Mouse (Mus musculus) gastrocnemius, adult 18-20 months (tissue): ENCODE measurements around the gene Wdr82. TPM values are rescaled to one million over a fixed set of nuclear protein-coding genes. Genes with fewer than 3 reads are reported as not detected.

Experiments used
- DNase-seq: peaks from one replicate; pipeline ENCODE4 v3.0.0; 2021; ENCODE audit warnings: low spot score
- long read RNA-seq, 2 experiments: library from polyadenylated mRNA; stranded (forward); transcript quantifications; one replicate each; pipeline ENCODE4 v2.0.0; 2021
- total RNA-seq, 2 experiments: library from RNA; stranded (reverse); gene quantifications; 2 replicates each; pipeline ENCODE4 v1.2.3; 2021

The Wdr82 gene
- total RNA-seq: 10 to 100 TPM; 18.9 to 23.9 TPM
- long read RNA-seq, experiment 1, partial matches to known transcripts: 0 of 8 reads
- long read RNA-seq, experiment 1, other reads (novel, unspliced or antisense): 4 of 8 reads
- long read RNA-seq, experiment 2, partial matches to known transcripts: 0 of 4 reads
- long read RNA-seq, experiment 2, other reads (novel, unspliced or antisense): 4 of 4 reads

GRCm38 (mm10) chr9:106170556-106171345 lies at the start of gene Wdr82:
Gene Wdr82, plus strand, starts transcription at chr9:106170928.
- peak; percentile 89 for DNase-seq

DNA sequence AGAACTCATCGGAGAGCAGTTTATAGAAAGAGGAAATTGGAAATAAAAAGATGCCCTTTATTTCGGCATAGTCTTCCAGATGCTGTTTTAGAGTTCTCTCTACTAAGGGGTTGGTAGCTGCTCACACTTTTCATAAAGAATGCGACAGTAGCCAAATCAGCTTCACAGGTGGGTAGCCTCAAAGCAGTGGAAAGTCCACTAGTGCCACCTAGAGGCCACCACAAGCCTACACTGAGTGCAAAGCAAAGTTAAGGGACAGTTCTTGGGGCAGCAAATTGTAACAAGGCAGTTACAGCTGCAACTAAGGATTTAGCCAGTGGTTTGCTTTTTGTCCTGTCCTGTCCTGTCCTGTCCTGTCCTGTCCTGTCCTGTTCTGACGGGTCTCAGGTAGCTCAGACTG lies 47.1 kb upstream of the Wdr82 start:
- no peak for DNase-seq

GRCm38 (mm10) chr9:106126786-106127251 lies 43.9 kb upstream of the Wdr82 start:
- no peak for DNase-seq

- DNase-seq: no peak
These were observed 41.7 kb upstream of the Wdr82 start for GRCm38 (mm10) chr9:106129072-106129471.

GRCm38 (mm10) chr9:106130250-106130649 lies 40.5 kb upstream of the Wdr82 start:
- no peak for DNase-seq

- no peak for DNase-seq
These were observed 33.0 kb upstream of the Wdr82 start for GRCm38 (mm10) chr9:106137671-106138216.

- no peak for DNase-seq
These were observed 31.0 kb upstream of the Wdr82 start for GRCm38 (mm10) chr9:106139763-106140162.

GRCm38 (mm10) chr9:106141955-106142354 lies 28.8 kb upstream of the Wdr82 start:
- no peak for DNase-seq

- no peak for DNase-seq
These were observed 26.6 kb upstream of the Wdr82 start for GRCm38 (mm10) chr9:106144176-106144575.

DNA sequence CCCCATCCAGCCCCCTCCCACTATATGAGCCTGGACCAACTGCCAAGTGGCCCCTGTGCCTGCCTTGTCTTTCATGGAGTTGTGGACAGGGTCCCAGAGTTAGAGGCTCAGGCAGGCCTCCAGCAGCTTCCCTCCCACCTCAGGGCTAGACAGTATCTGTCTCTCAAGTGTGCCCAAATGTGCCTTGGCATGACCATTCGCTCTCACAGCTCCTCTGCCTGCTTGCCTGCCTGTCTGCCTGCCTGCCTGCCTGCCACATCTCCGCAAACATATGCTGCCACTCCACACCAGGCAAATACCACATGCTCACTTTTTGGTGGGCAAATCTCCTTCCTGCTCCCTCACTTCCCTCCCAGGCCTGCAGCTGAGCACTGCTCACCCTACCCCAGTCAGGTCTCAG lies 25.1 kb upstream of the Wdr82 start:
- DNase-seq: no peak

DNA sequence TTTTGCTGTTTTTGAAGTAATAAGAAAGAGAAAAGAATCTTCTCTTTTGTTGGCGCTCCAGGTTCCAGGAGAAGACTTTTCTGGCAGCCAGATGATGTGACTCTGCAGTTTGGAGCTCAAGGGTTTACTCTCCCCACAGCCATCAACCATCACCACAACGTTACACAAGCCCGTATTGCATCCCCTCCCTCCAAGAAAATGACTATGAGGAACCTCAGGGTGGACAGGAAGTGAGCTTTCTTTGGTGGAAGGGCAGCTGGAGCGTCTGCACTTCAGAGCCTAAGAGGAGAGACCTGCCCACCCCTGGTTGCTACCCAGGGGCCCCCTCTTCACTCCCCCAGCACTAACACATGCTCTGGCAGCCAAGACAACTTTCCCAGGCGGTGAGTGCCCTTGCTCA lies 23.4 kb upstream of the Wdr82 start:
- DNase-seq: no peak

- no peak for DNase-seq
These were observed 22.8 kb upstream of the Wdr82 start for GRCm38 (mm10) chr9:106147851-106148431.

GRCm38 (mm10) chr9:106148541-106149398 lies 22.0 kb upstream of the Wdr82 start:
- no peak for DNase-seq

DNA sequence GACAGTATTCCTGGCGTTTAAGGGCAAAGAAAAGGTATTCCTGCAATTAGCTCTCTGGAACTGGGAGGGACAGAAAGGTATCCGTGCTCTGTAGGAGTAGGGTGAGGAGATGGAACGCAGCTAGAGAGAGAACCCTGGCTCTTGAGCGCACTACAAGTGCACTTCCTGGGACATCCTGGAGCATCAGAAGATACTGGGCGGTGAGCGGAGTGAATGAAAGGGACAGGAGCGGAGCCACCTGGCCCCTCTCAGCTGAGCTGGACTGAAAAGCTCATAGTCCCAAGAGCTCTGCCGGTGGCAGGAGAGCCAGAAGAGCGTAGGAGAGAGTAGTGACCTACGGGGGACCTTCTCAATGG lies 21.4 kb upstream of the Wdr82 start:
- no peak for DNase-seq

GRCm38 (mm10) chr9:106154106-106154505 lies 16.6 kb upstream of the Wdr82 start:
- no peak for DNase-seq

DNA sequence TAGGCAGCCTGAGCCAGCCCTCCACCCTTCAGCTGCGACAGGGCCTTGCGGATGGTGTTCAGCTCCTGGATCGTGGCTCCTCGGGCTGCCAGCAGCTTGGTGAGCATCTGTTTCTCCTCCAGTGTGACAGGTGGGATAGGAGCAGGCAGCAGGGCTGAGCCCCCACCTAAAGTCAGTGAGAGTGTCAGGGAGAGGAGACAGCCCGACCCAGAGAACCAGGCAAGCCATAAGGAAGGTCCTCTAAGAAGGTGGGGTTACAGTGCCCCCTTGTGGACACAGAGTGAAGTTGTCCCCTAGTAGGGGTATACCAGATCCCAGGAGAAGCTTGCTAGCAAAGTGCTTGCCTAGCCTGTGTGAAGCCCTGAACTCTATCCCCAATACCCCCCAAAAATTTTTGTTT lies 14.3 kb upstream of the Wdr82 start:
- peak; percentile 25 for DNase-seq

DNA sequence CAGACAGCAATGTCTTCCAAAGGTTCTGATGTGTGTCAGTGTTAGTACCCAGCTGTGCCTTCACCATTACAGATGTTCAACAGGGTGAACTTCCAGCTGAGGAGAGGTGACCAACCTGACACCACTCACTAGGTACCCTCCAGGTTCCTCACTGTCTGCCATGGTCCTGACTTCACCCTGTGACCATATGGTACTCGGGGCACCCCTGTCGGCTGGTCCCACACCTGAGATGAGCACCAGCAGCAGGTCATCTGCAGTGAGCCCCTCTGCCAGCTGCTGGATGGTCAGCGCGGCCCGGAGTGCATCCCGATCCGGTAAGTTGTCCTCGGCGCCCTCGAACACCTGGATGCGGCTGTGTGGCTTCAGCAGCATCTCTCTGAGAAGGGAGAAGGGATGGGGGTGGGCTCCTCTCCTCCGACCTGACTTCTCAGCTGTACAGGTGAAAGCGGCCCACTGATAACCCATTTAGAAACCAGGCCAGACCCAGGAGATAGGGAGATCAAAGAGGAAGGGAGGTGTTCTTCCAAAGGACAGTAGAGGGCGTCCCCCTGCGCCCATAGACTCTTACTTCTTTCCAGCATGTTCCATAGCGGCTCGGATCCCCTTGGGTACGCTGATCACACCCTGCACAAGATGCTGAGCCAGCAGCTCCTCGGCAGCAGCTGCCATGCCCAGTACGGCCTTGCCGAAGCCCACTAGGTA lies 13.7 kb upstream of the Wdr82 start:
- DNase-seq: no peak

GRCm38 (mm10) chr9:106157623-106157925 lies 13.2 kb upstream of the Wdr82 start:
- DNase-seq: no peak

GRCm38 (mm10) chr9:106158037-106158491 lies 12.7 kb upstream of the Wdr82 start, which contains the start of gene Glyctk:
Gene Glyctk, minus strand, starts transcription at chr9:106158138.
- DNase-seq: no peak

DNA sequence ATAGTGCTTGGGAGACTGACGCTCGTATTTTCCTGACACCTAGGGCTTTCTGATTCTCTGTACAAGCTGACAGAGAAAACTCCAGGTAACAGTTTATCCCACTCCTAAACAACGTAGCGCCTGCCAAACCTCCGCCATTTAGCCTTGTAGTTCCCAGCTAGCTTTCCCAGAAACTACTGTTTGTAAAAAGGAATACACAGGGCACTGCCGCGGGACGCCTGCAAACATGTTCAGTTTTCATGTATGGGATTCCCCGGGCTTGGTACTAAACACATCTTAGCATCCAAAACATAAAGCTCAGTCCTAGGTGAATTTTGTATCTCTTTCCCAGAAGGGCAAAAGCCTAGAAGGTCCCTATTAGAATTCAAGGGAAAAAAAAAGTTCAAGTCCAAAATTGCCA lies 11.5 kb upstream of the Wdr82 start:
- no peak for DNase-seq

DNA sequence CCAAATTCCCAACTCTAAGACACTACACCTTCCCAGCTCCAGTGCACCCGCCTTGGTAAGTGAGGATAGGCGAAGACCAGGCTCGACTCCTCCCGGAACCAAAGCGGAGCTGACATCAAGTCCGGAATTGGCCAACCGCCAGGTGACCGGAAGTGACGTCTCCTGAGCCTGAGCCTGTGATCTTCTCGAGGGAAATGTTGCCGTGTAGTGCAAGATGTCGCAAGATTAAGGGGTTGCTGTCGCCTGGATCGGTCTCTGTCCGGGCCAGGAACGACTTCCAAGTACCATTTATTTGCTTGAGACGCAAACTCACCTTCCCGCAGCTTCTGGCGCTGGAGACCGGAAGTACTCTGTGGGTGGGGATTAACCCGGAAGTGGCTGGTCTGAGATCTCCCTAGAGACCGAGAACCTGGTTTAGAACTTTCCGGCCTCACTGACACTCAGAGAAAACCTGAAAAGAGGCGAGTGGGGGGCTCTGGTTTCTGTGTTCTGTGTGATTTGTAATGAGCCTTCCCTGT lies 10.9 kb upstream of the Wdr82 start:
- DNase-seq: peak; percentile 97
